Mouse (Mus musculus): ENCODE data around the gene Mrps16. TPM values are rescaled to one million over a fixed set of nuclear protein-coding genes. Genes with fewer than 3 reads are reported as not detected.
A peak's percentile ranks its signal among the peaks of the same experiment; 100 is the strongest.

The Mrps16 gene
- polyA plus RNA-seq, 1 experiment from 2014 or later, result 87.0 TPM

GRCm38 (mm10) chr14:20397220-20397619 lies 3.8 kb upstream of the Mrps16 start:
- no peaks in the 10 kb centered on the region for H3K9me3 ChIP-seq (replicated peaks)
- no peak overlapping the region for H3K9ac ChIP-seq
- no peak overlapping the region for H3K4me2 ChIP-seq
- no peak overlapping the region for H3K27ac ChIP-seq (ENCODE audit: poor library complexity, severe bottlenecking)
- no peak overlapping the region for H3K4me3 ChIP-seq
- H3K4me1 ChIP-seq (replicated peaks), result peaks cover 6% of the 10 kb centered on the region; the same call in 1 of the 2 replicates
- no peaks in the 10 kb centered on the region for H3K36me3 ChIP-seq
- no peak for ATAC-seq (ENCODE audit: insufficient number of reproducible peaks, low FRiP score)
- H3K27me3 ChIP-seq (replicated peaks), result no peaks in the 10 kb centered on the region; the same call in 1 of the 2 replicates
- 80% methylated on average over 9 of the region's 9 CpGs for WGBS

GRCm38 (mm10) chr14:20392326-20392725 lies 1.1 kb downstream of the Mrps16 start:
- H3K36me3 ChIP-seq, result peaks cover 23% of the 10 kb centered on the region
- H3K4me1 ChIP-seq (replicated peaks), result peaks cover 20% of the 10 kb centered on the region
- no peak overlapping the region for H3K27ac ChIP-seq (ENCODE audit: poor library complexity, severe bottlenecking)
- H3K9me3 ChIP-seq (replicated peaks), result no peaks in the 10 kb centered on the region
- no peak for ATAC-seq (ENCODE audit: insufficient number of reproducible peaks, low FRiP score)
- no peak overlapping the region for H3K4me3 ChIP-seq
- no peaks in the 10 kb centered on the region for H3K27me3 ChIP-seq (replicated peaks)
- WGBS, result 76% methylated on average over 4 of the region's 4 CpGs
- H3K4me2 ChIP-seq, result peak overlapping the region; percentile 68
- no peak overlapping the region for H3K9ac ChIP-seq

GRCm38 (mm10) chr14:20389446-20390079 lies 3.9 kb downstream of the Mrps16 start:
- Histone ChIP-seq H3K4me3 (peak overlapping the region; percentile 86), H3K27me3 (replicated peaks) (no peaks in the 10 kb centered on the region), H3K4me2 (peak overlapping the region; percentile 89), H3K9ac (peak overlapping the region; percentile 83; the same call in 1 of the 2 replicates), H3K36me3 (peaks cover 47% of the 10 kb centered on the region), H3K9me3 (replicated peaks) (no peaks in the 10 kb centered on the region), H3K4me1 (replicated peaks) (peaks cover 34% of the 10 kb centered on the region), H3K27ac (ENCODE audit: poor library complexity, severe bottlenecking) (no peak overlapping the region)
- WGBS, result 87% methylated on average over 8 of the region's 8 CpGs
- ATAC-seq (ENCODE audit: insufficient number of reproducible peaks, low FRiP score), result no peak

GRCm38 (mm10) chr14:20388441-20389129 lies 4.8 kb downstream of the Mrps16 start, which contains the start of gene Dnajc9:
Gene Dnajc9 (minus strand): TSS chr14:20388910.
- peak within 1 kb of the TSS; percentile 89 for H3K4me2 ChIP-seq
- H3K27me3 ChIP-seq (replicated peaks), result no peaks in the 10 kb centered on the region
- peak within 1 kb of the TSS; percentile 86 for H3K4me3 ChIP-seq
- no peaks in the 10 kb centered on the region for H3K9me3 ChIP-seq (replicated peaks)
- peaks cover 50% of the 10 kb centered on the region for H3K36me3 ChIP-seq
- peak within 1 kb of the TSS; percentile 83 for H3K9ac ChIP-seq
- peak; percentile 81 for ATAC-seq (ENCODE audit: insufficient number of reproducible peaks, low FRiP score)
- peak within 1 kb of the TSS; percentile 80 for H3K27ac ChIP-seq (ENCODE audit: poor library complexity, severe bottlenecking)
- WGBS, result 0% methylated on average over 59 of the region's 59 CpGs
- peaks cover 31% of the 10 kb centered on the region for H3K4me1 ChIP-seq (replicated peaks)

GRCm38 (mm10) chr14:20379753-20380430 lies 13.5 kb downstream of the Mrps16 start:
- Histone ChIP-seq H3K4me3 (no peak overlapping the region), H3K9ac (no peak overlapping the region), H3K4me1 (replicated peaks) (peaks cover 19% of the 10 kb centered on the region), H3K36me3 (peaks cover 39% of the 10 kb centered on the region), H3K27ac (ENCODE audit: poor library complexity, severe bottlenecking) (no peak overlapping the region), H3K4me2 (no peak overlapping the region), H3K27me3 (replicated peaks) (no peaks in the 10 kb centered on the region), H3K9me3 (replicated peaks) (no peaks in the 10 kb centered on the region)
- no peak for ATAC-seq (ENCODE audit: insufficient number of reproducible peaks, low FRiP score)
- 85% methylated on average over 9 of the region's 9 CpGs for WGBS

- no peaks in the 10 kb centered on the region for H3K27me3 ChIP-seq (replicated peaks)
- peaks cover 42% of the 10 kb centered on the region for H3K36me3 ChIP-seq
- no peak overlapping the region for H3K4me3 ChIP-seq
- WGBS, result 78% methylated on average over 5 of the region's 5 CpGs
- no peaks in the 10 kb centered on the region for H3K9me3 ChIP-seq (replicated peaks)
- no peak overlapping the region for H3K9ac ChIP-seq
- no peak overlapping the region for H3K27ac ChIP-seq (ENCODE audit: poor library complexity, severe bottlenecking)
- no peak for ATAC-seq (ENCODE audit: insufficient number of reproducible peaks, low FRiP score)
- H3K4me1 ChIP-seq (replicated peaks), result peaks cover 19% of the 10 kb centered on the region
- no peak overlapping the region for H3K4me2 ChIP-seq
Measured at GRCm38 (mm10) chr14:20379087-20379640, 14.3 kb downstream of the Mrps16 start.

- ATAC-seq (ENCODE audit: insufficient number of reproducible peaks, low FRiP score), result peak; percentile 64
- Histone ChIP-seq H3K9me3 (replicated peaks) (no peaks in the 10 kb centered on the region), H3K27me3 (replicated peaks) (no peaks in the 10 kb centered on the region), H3K9ac (no peak overlapping the region), H3K4me3 (no peak overlapping the region), H3K27ac (ENCODE audit: poor library complexity, severe bottlenecking) (no peak overlapping the region), H3K4me1 (replicated peaks) (peaks cover 19% of the 10 kb centered on the region), H3K4me2 (no peak overlapping the region), H3K36me3 (peaks cover 42% of the 10 kb centered on the region)
- 31% methylated on average over 13 of the region's 13 CpGs for WGBS
Measured at GRCm38 (mm10) chr14:20378313-20379061, 14.9 kb downstream of the Mrps16 start.

- H3K4me3 ChIP-seq, result no peak overlapping the region
- peaks cover 19% of the 10 kb centered on the region for H3K4me1 ChIP-seq (replicated peaks)
- no peaks in the 10 kb centered on the region for H3K9me3 ChIP-seq (replicated peaks)
- WGBS, result 40% methylated on average over 4 of the region's 4 CpGs
- H3K36me3 ChIP-seq, result peaks cover 41% of the 10 kb centered on the region
- peak; percentile 85 for ATAC-seq (ENCODE audit: insufficient number of reproducible peaks, low FRiP score)
- no peaks in the 10 kb centered on the region for H3K27me3 ChIP-seq (replicated peaks)
- H3K27ac ChIP-seq (ENCODE audit: poor library complexity, severe bottlenecking), result peak overlapping the region; percentile 44
- no peak overlapping the region for H3K4me2 ChIP-seq
- H3K9ac ChIP-seq, result no peak overlapping the region
Measured at GRCm38 (mm10) chr14:20377112-20377521, 16.3 kb downstream of the Mrps16 start.

GRCm38 (mm10) chr14:20371854-20372253 lies 21.6 kb downstream of the Mrps16 start:
- H3K4me2 ChIP-seq, result no peak overlapping the region
- peaks cover 65% of the 10 kb centered on the region for H3K36me3 ChIP-seq
- H3K27me3 ChIP-seq (replicated peaks), result no peaks in the 10 kb centered on the region
- 84% methylated on average over 1 of the region's 1 CpGs for whole genome bisulfite sequencing
- no peaks in the 10 kb centered on the region for H3K9me3 ChIP-seq (replicated peaks)
- no peak overlapping the region for H3K9ac ChIP-seq
- peaks cover 4% of the 10 kb centered on the region; the same call in 1 of the 2 replicates for H3K4me1 ChIP-seq (replicated peaks)
- H3K27ac ChIP-seq (ENCODE audit: poor library complexity, severe bottlenecking), result no peak overlapping the region
- H3K4me3 ChIP-seq, result no peak overlapping the region
- no peak for ATAC-seq (ENCODE audit: insufficient number of reproducible peaks, low FRiP score)

- H3K4me3 ChIP-seq, result no peak overlapping the region
- H3K27me3 ChIP-seq (replicated peaks), result no peaks in the 10 kb centered on the region
- no peak for ATAC-seq (ENCODE audit: insufficient number of reproducible peaks, low FRiP score)
- H3K36me3 ChIP-seq, result peaks cover 68% of the 10 kb centered on the region
- H3K4me2 ChIP-seq, result no peak overlapping the region
- H3K4me1 ChIP-seq (replicated peaks), result no peaks in the 10 kb centered on the region
- whole genome bisulfite sequencing, result 77% methylated on average over 7 of the region's 7 CpGs
- no peak overlapping the region for H3K9ac ChIP-seq
- no peak overlapping the region for H3K27ac ChIP-seq (ENCODE audit: poor library complexity, severe bottlenecking)
- H3K9me3 ChIP-seq (replicated peaks), result no peaks in the 10 kb centered on the region
Measured at GRCm38 (mm10) chr14:20370798-20371197, 22.6 kb downstream of the Mrps16 start.
